Mouse (Mus musculus): Measurements from ENCODE around the gene Sccpdh. TPM values are rescaled to one million over a fixed set of nuclear protein-coding genes. Genes with fewer than 3 reads are reported as not detected.

Gene Sccpdh
- polyA plus RNA-seq, 1 experiment from 2014 or later: 14.8 TPM

Other genes starting within 250 kb of the Sccpdh start
- gene Smyd3, start 150.2 kb upstream of the Sccpdh start, polyA plus RNA-seq (2016; fragmentation: Nextera tagmentation; extraction: Ambion mirVana): 9.5 and 9.7 TPM in 2 replicates
- 13.2 and 17.7 TPM in 2 replicates for gene Tfb2m, start 121.9 kb upstream of the Sccpdh start, polyA plus RNA-seq (2016; fragmentation: Nextera tagmentation; extraction: Ambion mirVana)
- gene Cnst, start 121.8 kb upstream of the Sccpdh start, polyA plus RNA-seq (2016; fragmentation: Nextera tagmentation; extraction: Ambion mirVana): 17.8 and 18.7 TPM in 2 replicates
- not detected in 2 replicates for gene Kif28, start 77.1 kb downstream of the Sccpdh start, polyA plus RNA-seq (2016; fragmentation: Nextera tagmentation; extraction: Ambion mirVana)
- 0.45 and 0.61 TPM in 2 replicates for gene Gm10518, start 135.2 kb downstream of the Sccpdh start, polyA plus RNA-seq (2016; fragmentation: Nextera tagmentation; extraction: Ambion mirVana)
- gene Ahctf1, start 135.5 kb downstream of the Sccpdh start, polyA plus RNA-seq (2016; fragmentation: Nextera tagmentation; extraction: Ambion mirVana): 35.4 and 35.8 TPM in 2 replicates